Mouse (Mus musculus) spleen, adult 2 months (tissue): ENCODE results near the gene Ostn.

Source experiments
- CTCF ChIP-seq: fragments of 200-500 bp; IDR thresholded peaks from 2 replicates; pipeline ENCODE4 v1.5.1; 2011; ENCODE audit warnings: mild to moderate bottlenecking, inconsistent platforms; ENCODE audit not compliant: insufficient read depth, insufficient read length, insufficient replicate concordance; ENCODE audit errors: extremely low read depth
- POLR2A ChIP-seq: fragments of 200-500 bp; IDR thresholded peaks from 2 replicates; pipeline ENCODE4 v1.6.1; 2011; ENCODE audit warnings: low read depth, low read length, inconsistent platforms

DNA sequence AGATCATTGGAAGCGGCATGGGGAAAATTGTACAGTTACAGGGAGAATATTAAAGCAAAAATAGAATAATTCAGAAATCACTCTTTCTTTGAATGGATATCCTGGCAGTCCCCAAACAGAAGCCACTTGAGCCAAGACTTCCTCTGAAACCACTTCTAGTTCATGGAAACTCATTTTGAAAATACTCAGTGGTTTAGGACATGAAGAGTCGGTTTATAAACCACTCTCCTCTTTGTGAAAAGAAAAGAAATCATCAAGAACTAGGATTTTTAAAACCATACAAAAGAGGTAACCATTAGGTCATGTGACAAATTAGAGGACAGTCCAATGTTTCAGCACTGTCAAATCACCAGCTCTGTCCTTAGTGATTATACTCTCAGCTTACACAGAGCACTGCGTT, 19.9 kb upstream of the Ostn start:
- TF ChIP-seq CTCF (no peak), POLR2A (no peak)
